Mouse (Mus musculus): Measurements from ENCODE around the gene Haus5. TPM values are rescaled to one million over a fixed set of nuclear protein-coding genes. Genes with fewer than 3 reads are reported as not detected.

Gene Haus5
- 1 to 10 TPM; 7.0 to 7.4 TPM for total RNA-seq (2021)
- long read RNA-seq, partial matches to known transcripts, result 3 of 5 reads
- long read RNA-seq, other reads (novel, unspliced or antisense), result 2 of 5 reads

- DNase-seq (ENCODE audit: low spot score in 2 of 2), result peak; percentile 92 to 95
Observed at GRCm38 (mm10) chr7:30664529-30665200, at the start of gene Haus5. Haus5 (minus strand) TSS chr7:30664994.

GRCm38 (mm10) chr7:30711942-30712341 is 47.1 kb upstream of the Haus5 start, which contains the start of gene Atp4a:
Atp4a (plus strand) TSS chr7:30712209.
- DNase-seq (ENCODE audit: low spot score in 2 of 2), result no peak

- no peak for DNase-seq (ENCODE audit: low spot score in 2 of 2)
Observed at GRCm38 (mm10) chr7:30707441-30707840, 42.6 kb upstream of the Haus5 start.

GRCm38 (mm10) chr7:30706214-30706882 is 41.6 kb upstream of the Haus5 start:
- no peak for DNase-seq (ENCODE audit: low spot score in 2 of 2)

GRCm38 (mm10) chr7:30698589-30698988 is 33.8 kb upstream of the Haus5 start, which contains the start of gene 2200002J24Rik:
2200002J24Rik (plus strand) TSS chr7:30698926.
- DNase-seq (ENCODE audit: low spot score in 2 of 2), result no peak

- DNase-seq (ENCODE audit: low spot score in 2 of 2), result no peak
Observed at GRCm38 (mm10) chr7:30698101-30698500, 33.3 kb upstream of the Haus5 start.

DNA sequence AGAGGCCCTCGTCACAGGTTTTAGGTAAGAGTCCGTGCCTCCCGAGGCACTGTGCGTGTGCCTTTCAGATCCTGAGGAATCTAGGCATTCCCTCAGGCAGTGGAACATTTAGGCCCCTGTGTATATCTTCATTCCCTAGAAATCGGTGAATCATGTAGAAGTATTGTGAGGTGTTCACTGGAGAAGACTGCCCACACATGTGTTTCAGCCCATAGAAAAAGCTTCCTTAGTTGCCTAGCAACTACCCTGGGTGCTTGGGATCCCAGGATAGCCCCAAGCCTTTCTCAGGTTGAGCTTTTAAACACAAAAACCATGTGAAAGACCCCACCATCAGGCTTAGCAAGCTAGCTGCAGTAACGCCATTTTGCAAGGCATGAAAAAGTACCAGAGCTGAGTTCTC is 23.5 kb upstream of the Haus5 start:
- DNase-seq (ENCODE audit: low spot score in 2 of 2), result no peak

DNA sequence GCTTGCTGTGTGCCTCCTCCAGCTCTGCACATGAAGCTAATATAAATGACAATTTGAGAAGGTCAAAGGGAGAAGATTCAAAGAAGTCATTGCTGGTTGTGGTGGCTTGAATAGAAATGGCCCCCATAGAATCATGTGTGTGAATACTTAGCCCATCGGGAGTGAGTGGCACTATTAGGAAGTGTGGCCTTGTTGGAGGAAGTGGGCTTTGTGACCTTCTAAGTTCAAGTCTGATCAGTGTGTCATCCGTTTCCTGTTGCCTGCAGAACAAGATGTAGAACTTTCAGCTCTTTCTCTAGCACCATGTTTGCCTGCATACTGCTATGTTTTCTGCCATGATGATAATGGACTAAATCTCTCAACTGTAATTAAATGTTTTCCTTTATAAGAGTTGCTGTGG is 18.6 kb upstream of the Haus5 start:
- DNase-seq (ENCODE audit: low spot score in 2 of 2), result no peak

GRCm38 (mm10) chr7:30681897-30682296 is 17.1 kb upstream of the Haus5 start:
- DNase-seq (ENCODE audit: low spot score in 2 of 2), result no peak

GRCm38 (mm10) chr7:30678263-30678975 is 13.6 kb upstream of the Haus5 start:
- peak; percentile 30 to 46 for DNase-seq (ENCODE audit: low spot score in 2 of 2)

GRCm38 (mm10) chr7:30671480-30671879 is 6.7 kb upstream of the Haus5 start, which contains the start of gene Pmis2:
Pmis2 (minus strand) TSS chr7:30671605.
- DNase-seq (ENCODE audit: low spot score in 2 of 2), result no peak

DNA sequence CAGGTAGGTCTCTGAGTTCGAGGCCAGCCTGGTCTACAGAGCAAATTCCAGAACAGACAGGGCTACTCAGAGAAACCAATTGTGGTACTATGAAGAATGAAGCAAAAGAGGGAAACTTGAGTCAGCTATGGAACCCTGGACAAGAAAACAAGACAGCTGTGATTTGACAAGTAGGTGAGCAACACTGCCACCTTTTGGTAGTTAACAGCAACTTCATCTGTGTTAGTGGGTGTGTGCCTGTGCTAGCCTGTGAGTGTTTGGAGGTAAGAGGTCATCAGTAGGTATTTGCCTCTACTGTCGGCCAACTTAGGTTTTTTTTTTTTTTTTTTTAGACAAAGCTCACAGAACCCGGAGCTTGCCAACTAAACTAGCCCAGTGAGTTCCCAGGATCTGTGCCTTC is 4.4 kb upstream of the Haus5 start:
- DNase-seq (ENCODE audit: low spot score in 2 of 2), result no peak

DNA sequence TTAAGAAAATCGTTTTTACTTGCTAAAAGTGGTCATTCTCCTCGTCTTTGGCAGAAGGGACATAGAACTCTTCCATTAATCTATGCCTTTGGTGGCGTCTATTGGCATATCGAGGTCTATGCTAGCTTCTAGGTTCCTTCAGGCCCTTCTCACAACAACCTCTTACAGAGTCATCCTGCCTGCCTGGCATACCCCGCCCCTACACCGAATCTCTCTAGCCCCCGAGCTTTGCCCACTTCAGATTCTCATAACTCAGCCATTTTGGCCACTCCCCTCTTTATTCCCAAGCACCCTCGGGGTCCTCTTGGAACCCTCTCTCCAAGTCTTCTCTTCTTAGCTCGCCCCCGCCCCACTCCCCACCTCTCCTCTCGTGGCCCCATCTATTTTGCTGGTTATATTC is 527 bp upstream of the Haus5 start:
- peak; percentile 14 to 21 for DNase-seq (ENCODE audit: low spot score in 2 of 2)

DNA sequence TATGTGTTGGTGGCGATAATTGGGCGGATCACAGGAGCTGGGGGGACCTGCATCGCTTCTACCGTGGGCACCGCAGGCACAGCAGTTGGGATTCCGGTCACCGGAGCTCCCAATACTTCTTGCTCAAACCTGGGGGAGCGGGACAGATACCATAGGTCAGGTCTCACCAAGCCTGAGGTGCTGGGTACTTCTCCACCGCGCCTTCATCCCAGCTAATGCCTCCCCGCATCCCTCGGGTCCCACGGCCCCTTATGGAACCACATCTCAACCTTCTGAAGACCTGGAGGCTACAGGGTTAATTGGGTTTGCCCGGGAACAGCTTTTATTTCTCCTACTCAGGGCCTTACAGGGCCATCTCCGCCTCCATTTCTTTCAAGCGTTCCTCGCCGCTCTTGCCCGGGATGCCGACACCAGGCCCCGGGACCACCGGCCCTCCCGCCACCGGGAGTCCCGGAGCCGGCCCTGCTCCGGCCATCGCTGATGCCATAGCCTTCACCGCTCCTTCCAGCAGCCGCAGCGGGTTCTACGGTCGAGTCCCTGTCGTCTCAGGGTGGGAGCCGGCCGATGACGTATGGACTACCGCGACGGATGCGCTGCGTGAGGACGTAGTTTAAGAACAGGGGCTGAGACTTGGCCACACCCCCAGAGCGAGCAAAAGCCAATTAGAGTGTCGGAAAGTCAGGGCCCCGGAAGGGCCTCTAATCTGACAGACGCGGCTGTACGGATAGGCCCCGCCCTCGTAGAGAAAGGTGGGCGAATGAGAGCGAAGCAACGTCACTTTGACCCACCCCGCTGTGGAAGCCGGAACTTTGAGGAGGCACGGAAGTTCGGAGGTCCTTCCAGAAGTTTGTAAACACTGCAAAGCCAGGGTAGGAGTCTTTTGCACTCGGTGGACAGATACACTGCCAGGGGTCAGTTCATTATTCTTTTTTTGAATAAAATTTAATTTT is 14.9 kb downstream of the Haus5 start, which contains the start of gene Rbm42:
TSS of gene Rbm42 (minus strand) at position 727 of the 950 bp plus-strand sequence.
- DNase-seq (ENCODE audit: low spot score in 2 of 2), result peak; percentile 97 to 98

- no peak for DNase-seq (ENCODE audit: low spot score in 2 of 2)
Observed at GRCm38 (mm10) chr7:30639083-30639482, 25.7 kb downstream of the Haus5 start.

GRCm38 (mm10) chr7:30636395-30636794 is 28.4 kb downstream of the Haus5 start:
- no peak for DNase-seq (ENCODE audit: low spot score in 2 of 2)

GRCm38 (mm10) chr7:30635752-30636151 is 29.0 kb downstream of the Haus5 start, which contains the start of gene Etv2:
Etv2 (minus strand) TSS chr7:30635852.
- DNase-seq (ENCODE audit: low spot score in 2 of 2), result no peak

DNA sequence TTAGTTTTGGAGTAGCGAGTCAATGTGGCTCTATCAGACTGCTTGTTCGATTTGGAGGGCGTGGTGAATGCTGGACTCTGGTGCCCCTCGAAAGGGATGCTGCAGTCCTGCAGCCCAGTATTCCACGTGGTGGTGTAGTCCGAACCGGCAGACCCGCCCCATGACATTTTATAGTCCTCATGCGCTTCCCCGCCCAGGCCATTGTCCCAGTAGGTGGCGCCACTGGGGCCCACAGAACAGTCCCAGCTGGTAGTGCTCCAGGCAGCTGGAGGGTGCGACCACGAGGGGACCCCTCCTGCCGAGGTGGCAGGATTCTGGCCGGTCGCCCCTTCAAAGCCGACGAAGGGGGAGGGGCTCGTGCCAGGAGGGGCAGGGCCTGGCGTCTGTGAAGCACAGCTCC is 30.2 kb downstream of the Haus5 start:
- peak; percentile 48 to 62 for DNase-seq (ENCODE audit: low spot score in 2 of 2)

DNA sequence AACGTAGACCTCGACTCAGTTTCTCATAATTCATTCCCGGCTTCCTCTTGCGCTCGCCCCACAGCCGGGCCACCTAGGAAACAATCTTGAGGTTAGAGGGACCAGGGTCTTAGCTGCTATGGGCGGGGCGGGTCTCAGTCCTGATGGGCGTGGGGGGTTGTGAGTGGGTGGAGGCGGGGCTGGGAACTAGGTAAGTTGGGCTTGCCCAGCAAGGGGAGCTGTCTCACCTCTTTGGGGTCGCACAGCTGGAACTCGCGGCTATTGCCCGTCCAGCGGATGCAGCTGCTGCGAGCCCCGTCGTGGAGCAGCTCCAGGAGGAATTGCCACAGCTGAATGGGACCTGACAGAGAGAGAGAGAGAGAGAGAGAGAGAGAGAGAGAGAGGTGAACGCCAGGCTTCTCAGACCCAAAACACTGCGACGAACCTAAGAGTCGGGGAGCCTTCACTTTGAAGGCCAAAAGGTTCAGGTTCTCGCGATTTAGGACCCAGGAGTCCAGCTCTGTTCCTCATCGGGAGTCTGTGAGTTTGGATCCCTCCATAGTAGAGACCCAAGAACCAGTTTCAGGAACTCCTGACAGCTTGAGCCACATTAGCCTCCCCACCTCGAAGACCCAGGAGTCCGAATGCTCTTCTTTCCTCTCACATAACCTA is 30.9 kb downstream of the Haus5 start:
- DNase-seq (ENCODE audit: low spot score in 2 of 2), result no peak

DNA sequence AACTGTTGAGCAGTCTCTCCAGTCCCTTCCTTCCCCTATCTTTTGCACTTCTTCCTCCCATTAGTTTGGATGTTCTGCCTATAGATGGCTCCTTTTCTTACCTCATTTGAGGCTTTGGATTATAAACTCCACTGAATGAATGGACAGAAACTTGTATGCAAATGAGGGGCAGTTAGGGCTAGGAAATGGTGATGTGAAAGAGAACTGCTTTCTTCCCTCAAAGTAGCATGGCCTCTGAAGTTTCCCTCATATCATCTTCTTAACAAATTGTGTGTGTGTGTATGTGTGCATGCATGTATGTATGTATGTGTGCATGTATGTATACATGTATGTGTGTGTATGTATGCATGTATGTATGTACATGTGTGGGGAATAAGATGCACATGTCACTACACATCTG is 35.8 kb downstream of the Haus5 start:
- no peak for DNase-seq (ENCODE audit: low spot score in 2 of 2)
